Comparison of ENCODE assay signal across 1 mouse cellular context in the genomic region with DNA sequence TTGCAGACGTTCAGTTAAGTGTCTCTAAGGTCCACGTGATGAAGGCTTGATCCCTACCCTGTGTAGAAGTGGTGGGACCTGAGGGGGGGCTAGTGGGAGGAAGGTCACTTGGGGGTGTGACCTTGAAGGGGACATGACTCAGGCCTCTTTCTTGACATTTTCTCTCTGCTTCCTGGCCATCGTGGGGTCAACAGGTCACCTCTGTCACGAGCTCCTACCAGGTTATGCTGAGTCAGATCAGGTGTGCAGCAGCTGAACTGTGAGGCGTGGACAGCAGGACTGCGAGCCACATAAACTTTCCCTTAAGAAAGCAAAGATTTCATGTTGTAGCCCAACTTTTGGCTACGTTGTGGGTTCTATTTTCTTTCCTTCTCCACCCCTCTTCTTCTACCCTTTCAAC.
A peak's percentile ranks its signal among the peaks of the same experiment; 100 is the strongest.
TF ChIP-seq lines count a peak whose summit lies in the region.

No protein-coding gene starts in this region.

TF ChIP-seq in CH12.LX, 34 proteins besides CTCF, POLR2A, EP300 and RAD21 (continued from another document):
- no peak for TF ChIP-seq MAX (IDR thresholded peaks at IDR 0.05; ENCODE audit: low read length)
- no peak for TF ChIP-seq USF2 (conservative IDR thresholded peaks at IDR 0.05; ENCODE audit: low read depth, low read length)
- no peak for TF ChIP-seq UBTF (IDR thresholded peaks at IDR 0.05; ENCODE audit: low read depth, low read length)
- TF ChIP-seq MXI1 (IDR thresholded peaks at IDR 0.05; ENCODE audit: low read depth, low read length), result no peak
- no peak for TF ChIP-seq E2F4 (IDR thresholded peaks at IDR 0.05; ENCODE audit: insufficient replicate concordance, low read depth, low read length)
- peak; percentile 25; the same call in 1 of the 2 replicates for TF ChIP-seq BHLHE40 (IDR thresholded peaks at IDR 0.05; ENCODE audit: low read depth, low read length)
- TF ChIP-seq MAFK (IDR thresholded peaks at IDR 0.05; ENCODE audit: insufficient replicate concordance, low read length), result peak; percentile 58; the same call in 1 of the 2 replicates
- TF ChIP-seq RCOR1 (conservative IDR thresholded peaks at IDR 0.05; ENCODE audit: low read depth, low read length), result no peak
- no peak for TF ChIP-seq SIN3A (IDR thresholded peaks at IDR 0.05; ENCODE audit: low read length)
- no peak for TF ChIP-seq CHD2 (IDR thresholded peaks at IDR 0.05; ENCODE audit: low read length)
- no peak for TF ChIP-seq ZMIZ1 (IDR thresholded peaks at IDR 0.05; ENCODE audit: low read depth, low read length)
- no peak for TF ChIP-seq TCF12 (IDR thresholded peaks at IDR 0.05; ENCODE audit: low read depth, low read length)
